Mouse (Mus musculus) bone marrow macrophage, adult 2 months (primary cell): ENCODE data around the gene Fgd2.

ENCODE experiments used
- CTCF ChIP-seq: IDR thresholded peaks from 2 replicates; pipeline ENCODE4 v1.5.1; 2012; ENCODE audit warnings: low read depth, mild to moderate bottlenecking, low read length, moderate library complexity
- POLR2A ChIP-seq: IDR thresholded peaks from 2 replicates; pipeline ENCODE4 v1.6.1; 2012; ENCODE audit warnings: mild to moderate bottlenecking, low read depth, low read length, borderline replicate concordance

GRCm38 (mm10) chr17:29358928-29359327 lies 1.8 kb upstream of the Fgd2 start:
- no peak for TF ChIP-seq CTCF
- no peak for TF ChIP-seq POLR2A
